Mouse (Mus musculus): ENCODE measurements at regions not wholly inside any gene's neighbourhood (a gene's known extent, or its start where the extent isn't known, plus 50 kb on each side); places are given as distances from the start of the nearest gene placed in this dataset.

- DNase-seq (ENCODE audit: low read depth): no peak
These were observed 83.1 kb upstream of the Ptpn1 start for GRCm38 (mm10) chr2:167848468-167849440.

DNA sequence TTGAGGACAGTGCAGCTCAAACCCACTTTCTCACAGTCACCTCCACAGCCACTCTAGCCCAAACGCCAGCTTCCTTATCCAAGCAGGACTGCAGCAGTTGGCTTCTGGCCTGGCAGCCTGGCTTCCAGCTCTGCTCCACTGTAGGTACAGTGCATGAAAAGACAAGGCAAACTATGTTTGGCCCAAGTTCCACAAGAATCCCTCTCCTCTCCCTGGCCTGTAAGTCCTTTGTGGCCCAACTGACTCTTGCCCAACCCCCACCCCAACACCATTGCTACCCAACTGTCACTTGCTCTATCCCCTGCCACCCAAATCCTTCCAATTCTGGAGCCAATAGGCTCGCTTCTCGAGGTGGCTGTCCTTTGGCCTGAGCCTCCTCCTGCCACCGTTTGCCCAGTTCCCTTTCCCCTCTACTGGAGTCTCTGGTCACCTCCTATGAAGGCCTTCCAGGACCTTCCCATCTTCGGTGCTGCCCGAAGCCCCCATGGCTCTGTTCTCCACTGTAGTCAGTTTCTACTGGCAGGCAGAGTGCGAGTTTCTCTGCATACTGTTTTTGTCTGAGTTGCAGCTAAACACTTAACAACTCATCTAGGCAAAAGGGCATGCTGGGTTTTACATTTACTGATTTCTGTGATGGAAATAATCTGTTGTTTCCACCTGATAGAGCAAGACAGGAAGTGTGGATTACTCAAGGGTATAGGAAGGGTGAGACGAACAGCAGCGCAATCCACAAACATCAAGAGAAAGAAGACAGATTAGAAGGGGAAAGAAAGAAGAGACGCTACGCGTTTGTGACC, 84.4 kb upstream of the Ptpn1 start:
- no peak for DNase-seq (ENCODE audit: low read depth)

- no peak for DNase-seq (ENCODE audit: low read depth)
These were observed 86.5 kb upstream of the Ptpn1 start for GRCm38 (mm10) chr2:167845370-167845769.

- DNase-seq (ENCODE audit: low read depth): no peak
These were observed 87.3 kb upstream of the Ptpn1 start for GRCm38 (mm10) chr2:167844556-167844955.

- DNase-seq (ENCODE audit: low read depth): peak; percentile 40
These were observed 87.9 kb upstream of the Ptpn1 start for GRCm38 (mm10) chr2:167843921-167844320.

GRCm38 (mm10) chr2:167842993-167843392, 88.9 kb upstream of the Ptpn1 start:
- no peak for DNase-seq (ENCODE audit: low read depth)

GRCm38 (mm10) chr2:167842473-167842872, 89.4 kb upstream of the Ptpn1 start:
- no peak for DNase-seq (ENCODE audit: low read depth)

DNA sequence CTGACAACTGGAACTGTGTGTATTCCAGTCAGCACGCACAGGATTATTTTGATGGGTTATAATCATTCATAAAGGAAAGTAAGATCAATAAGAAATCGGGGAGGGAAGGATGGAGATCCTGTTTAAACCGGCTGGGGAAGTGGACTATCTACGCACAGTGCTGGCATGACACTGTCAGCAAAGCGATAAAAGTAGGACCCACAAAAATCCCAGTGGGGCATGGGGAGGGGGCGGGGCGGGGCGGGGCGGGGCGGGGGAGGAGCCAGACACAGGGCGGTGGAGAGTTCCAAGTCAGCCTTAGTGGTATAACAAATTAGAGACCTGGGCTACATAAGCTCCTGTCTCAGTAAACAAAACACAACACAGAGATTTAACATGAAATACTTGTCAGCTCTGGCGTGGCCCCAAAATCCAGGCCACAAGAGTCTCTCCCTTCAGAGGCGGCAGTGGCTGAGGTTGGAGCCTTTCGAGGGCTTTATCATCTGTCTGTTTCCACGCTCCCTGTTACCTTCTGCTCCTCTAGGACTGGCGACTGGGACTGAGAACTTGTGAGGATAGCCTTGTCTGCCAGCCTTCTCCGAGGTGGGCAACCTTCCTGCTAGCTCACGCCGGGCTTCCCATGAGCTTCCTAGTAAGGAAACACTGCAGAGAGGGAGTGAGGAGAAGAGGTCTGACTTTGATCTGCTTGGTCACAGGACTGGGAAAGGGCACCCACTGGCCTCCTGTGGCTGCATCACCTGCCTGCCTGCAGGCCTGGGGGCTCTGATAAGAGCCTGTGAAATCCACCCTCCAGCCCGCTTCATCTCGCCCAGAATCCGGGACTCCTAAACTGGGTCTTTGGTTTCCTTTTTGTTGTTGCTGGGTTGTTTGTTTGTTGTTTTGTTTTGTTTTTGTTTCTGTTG, 90.3 kb upstream of the Ptpn1 start:
- peak; percentile 37 for DNase-seq (ENCODE audit: low read depth)

DNA sequence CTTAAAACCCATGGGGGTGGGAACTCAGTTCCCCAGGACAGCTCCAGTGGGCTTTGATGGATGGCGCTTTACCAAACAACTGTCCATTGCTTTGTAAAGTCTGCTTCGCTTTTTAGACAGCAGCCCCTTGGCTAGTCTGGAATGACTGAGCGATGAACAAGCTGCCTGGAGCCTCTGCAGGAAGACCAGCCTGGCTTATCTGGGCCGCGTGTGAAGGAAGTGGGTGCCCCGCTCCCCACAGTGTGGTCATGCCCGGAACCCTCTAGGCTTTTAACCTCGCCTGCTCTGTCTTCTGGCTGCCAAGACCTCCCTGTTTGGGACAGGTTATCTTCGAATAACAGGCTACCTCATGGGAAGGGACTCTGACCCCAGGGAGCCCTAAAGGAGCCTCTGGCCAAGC, 91.5 kb upstream of the Ptpn1 start:
- peak; percentile 75 for DNase-seq (ENCODE audit: low read depth)

- peak; percentile 66 for DNase-seq (ENCODE audit: low read depth)
These were observed 92.4 kb upstream of the Ptpn1 start for GRCm38 (mm10) chr2:167839324-167839981.

GRCm38 (mm10) chr2:167837596-167837995, 94.3 kb upstream of the Ptpn1 start:
- no peak for DNase-seq (ENCODE audit: low read depth)

DNA sequence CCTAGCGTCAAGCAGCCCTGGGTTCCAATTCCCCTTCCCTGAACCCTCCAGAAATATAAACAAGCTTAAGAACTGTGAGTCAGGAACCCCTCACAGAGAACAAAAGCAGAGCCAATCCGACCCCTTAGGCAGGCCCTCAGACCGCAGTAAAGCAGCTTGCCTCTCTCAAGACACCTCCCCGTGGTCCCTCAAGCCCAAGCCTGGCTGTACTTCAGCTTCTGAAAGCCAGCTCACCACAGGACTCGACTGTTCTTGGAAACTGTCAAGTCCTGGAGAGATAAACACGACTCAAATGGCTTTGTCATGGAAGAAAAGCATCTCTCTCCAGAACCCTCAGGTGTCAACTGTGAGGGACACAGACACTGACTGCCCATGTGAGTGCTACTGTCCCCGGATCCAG, 95.2 kb upstream of the Ptpn1 start:
- no peak for DNase-seq (ENCODE audit: low read depth)

- no peak for DNase-seq (ENCODE audit: low read depth)
These were observed 97.3 kb upstream of the Ptpn1 start for GRCm38 (mm10) chr2:167834605-167835004.

GRCm38 (mm10) chr2:167833290-167833953, 98.4 kb upstream of the Ptpn1 start:
- no peak for DNase-seq (ENCODE audit: low read depth)

DNA sequence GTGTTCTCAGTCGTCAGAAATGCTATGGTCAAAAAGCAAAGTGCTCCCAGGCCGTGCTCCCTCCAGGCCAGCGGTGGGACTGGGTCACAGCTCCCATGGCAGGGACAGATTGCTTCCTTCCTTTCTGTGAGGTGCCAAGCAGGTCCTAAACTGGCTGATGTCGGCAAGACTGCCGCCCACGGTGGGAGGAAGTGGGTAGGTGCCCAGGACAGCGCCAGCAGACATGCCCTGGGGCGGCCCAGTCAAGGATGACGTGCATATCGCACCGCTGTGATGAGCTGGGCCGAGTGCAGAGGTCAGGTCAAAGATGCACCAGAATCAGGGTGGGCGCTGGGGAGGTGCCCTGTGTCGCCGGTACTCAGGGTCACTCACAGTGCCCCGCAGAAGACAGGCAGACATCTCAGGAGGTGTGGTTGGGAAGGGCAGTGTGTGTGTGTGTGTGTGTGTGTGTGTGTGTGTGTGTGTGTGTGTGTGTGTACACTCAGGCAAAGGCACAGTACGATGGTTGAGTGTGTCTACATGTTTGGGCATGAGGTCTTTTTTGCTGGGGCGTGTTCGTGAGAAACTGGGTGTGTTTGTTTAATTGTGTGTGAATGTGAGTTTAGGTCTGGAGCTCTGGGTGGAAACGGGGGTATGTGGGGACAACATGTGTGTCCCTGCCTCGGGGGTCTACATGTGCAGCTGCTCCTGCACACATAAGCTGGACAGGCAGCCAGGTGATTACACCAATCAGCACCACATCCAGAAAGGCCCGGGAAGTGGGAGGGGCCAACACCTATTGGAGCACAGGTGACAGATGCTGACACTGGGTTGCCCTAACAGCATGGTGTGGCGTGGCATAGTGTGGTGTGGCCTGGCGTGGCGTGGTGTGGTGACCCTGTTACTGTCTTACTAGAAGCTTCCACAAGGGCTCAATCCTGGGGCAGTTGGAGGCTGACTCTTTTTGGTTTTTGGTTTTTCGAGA, 100.5 kb upstream of the Ptpn1 start:
- peak; percentile 86 for DNase-seq (ENCODE audit: low read depth)

DNA sequence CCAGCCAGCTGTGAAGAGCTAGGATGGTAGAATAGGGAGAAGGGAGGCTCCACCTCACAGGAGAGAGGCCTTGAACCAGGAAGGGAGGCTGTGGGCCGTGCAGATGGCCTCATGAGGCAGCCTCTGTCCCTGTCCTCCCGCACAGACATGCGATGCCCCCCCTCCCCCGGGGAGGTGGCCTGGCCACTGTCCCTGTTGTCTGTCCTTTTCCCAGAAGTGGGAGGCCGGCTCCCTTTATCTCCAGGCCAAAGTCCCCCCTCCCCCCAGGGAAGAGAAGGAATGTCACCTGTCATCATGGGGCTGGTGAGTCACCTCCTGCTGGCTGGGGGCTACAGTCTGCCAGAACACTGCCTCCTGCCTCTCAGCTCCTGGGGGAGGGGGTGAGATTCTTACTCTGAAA, 103.6 kb upstream of the Ptpn1 start:
- no peak for DNase-seq (ENCODE audit: low read depth)

- DNase-seq (ENCODE audit: low read depth): no peak
These were observed 104.7 kb upstream of the Ptpn1 start for GRCm38 (mm10) chr2:167826922-167827703.

DNA sequence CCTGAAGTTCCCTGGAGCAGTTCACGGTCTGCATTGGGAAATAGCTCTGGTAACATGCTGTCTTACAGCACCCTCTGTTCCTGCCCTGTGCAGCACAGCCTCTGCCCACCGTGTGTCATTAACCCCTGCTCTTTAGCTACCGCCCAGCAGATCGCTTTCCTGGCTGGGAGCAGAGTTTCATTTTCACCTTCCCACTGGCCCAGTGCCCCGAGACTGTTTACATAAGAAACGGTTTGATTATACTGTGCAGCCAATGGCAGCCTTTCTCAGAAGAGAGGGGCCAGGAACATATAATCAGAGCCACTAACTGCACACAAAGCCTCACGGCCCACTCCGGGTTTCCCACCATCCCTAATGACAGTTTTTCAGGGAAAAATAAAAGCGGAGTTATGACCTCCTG, 108.3 kb upstream of the Ptpn1 start:
- peak; percentile 63 for DNase-seq (ENCODE audit: low read depth)

DNA sequence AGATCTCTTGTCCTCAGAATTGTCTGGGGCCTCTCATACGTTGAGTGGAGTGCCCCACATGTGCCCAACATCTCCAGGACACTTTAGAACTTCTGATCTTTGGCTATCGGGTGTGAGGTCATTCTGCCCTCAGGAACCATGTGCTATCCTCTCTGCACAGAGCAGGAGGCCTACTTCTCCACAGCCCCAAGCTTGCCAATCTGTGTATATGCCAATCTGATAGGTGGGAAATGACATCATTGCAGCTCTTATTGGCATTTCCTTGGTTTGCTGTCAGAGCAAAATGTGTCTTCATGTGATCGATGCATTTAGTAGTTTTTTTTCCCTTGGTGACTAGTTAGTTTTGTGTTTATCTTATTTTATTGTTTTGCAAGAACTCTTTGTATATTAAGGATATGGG, 108.8 kb upstream of the Ptpn1 start:
- DNase-seq (ENCODE audit: low read depth): peak; percentile 63

All from induced T-regulatory cell, adult 2 months (primary cell).